Mouse (Mus musculus) cerebellum, adult 2 months (tissue): Measurements from ENCODE around the gene Skp2.

Experiments used
- CTCF ChIP-seq: fragments of 200-500 bp; IDR thresholded peaks from 2 replicates; pipeline ENCODE4 v1.5.1; 2011; ENCODE audit warnings: low read depth, mild to moderate bottlenecking, control low read depth, low read length, moderate library complexity, borderline replicate concordance; ENCODE audit not compliant: insufficient read depth
- POLR2A ChIP-seq: fragments of 200-500 bp; IDR thresholded peaks from 2 replicates; pipeline ENCODE4 v1.6.1; 2011; ENCODE audit warnings: low read length, control low read depth, borderline replicate concordance; ENCODE audit not compliant: insufficient read depth

DNA sequence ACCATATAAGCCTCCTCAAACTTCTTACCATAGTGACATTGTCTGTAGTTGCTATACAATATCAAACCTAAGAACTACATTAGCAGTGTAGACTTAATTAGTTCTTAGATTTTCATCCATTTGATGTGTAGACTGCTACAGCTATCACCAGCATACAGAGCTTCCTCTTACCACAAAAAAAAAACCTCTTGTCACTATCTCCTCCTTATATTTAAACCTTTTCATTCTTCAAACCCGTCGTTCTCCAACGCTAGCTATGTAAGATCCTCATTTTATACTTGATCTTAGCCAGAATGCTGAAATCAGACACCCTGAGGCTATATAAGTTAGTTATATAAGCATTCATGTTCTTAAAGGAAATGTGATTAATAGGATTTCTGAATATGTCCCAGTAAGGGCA is 21.8 kb upstream of the Skp2 start:
- TF ChIP-seq CTCF, result no peak
- no peak for TF ChIP-seq POLR2A
